Mouse (Mus musculus) limb, embryonic 12.5 days (tissue): ENCODE data around the gene Cul1. TPM values are rescaled to one million over a fixed set of nuclear protein-coding genes. Genes with fewer than 3 reads are reported as not detected.
"Not testable (repeated sequence)": the region's sequence is repeated elsewhere in the genome, so short reads cannot be mapped to it uniquely, and the experiment has no call there.

Experiments
- ATAC-seq: fragments of 200-750 bp; cut with Nextera tagmentation; 2 replicates; pipeline ENCODE4 v1.8.0; 2017; ENCODE audit warnings: low read depth, moderate TSS enrichment; ENCODE audit not compliant: insufficient number of reproducible peaks, insufficient read depth, low FRiP score, low TSS enrichment
- H3K27ac ChIP-seq: fragments of 300-500 bp; sonication (generic); 2 replicates; pipeline ENCODE4 v1.5.1; 2016; ENCODE audit warnings: mild to moderate bottlenecking, moderate library complexity
- H3K27me3 ChIP-seq: fragments of 300-500 bp; sonication (generic); 2 replicates; pipeline ENCODE4 v1.6.1; 2016; ENCODE audit warnings: mild to moderate bottlenecking, moderate library complexity
- H3K36me3 ChIP-seq: fragments of 300-500 bp; sonication (generic); 2 replicates; pipeline ENCODE4 v1.6.1; 2016; ENCODE audit warnings: mild to moderate bottlenecking, moderate library complexity
- H3K4me1 ChIP-seq: fragments of 300-500 bp; sonication (generic); replicated peaks from 2 replicates; pipeline ENCODE4 v1.6.1; 2016
- H3K4me2 ChIP-seq: fragments of 300-500 bp; sonication (generic); 2 replicates; pipeline ENCODE4 v1.6.1; 2016; ENCODE audit warnings: mild to moderate bottlenecking, moderate library complexity
- H3K4me3 ChIP-seq: fragments of 300-500 bp; sonication (generic); replicated peaks from 2 replicates; pipeline ENCODE4 v1.5.1; 2016; ENCODE audit warnings: mild to moderate bottlenecking
- H3K9ac ChIP-seq: fragments of 300-500 bp; sonication (generic); replicated peaks from 2 replicates; pipeline ENCODE4 v1.6.1; 2016; ENCODE audit warnings: mild to moderate bottlenecking, moderate library complexity
- H3K9me3 ChIP-seq: fragments of 300-500 bp; sonication (generic); 2 replicates; pipeline ENCODE4 v1.6.1; 2016; ENCODE audit warnings: mild to moderate bottlenecking, moderate library complexity
- WGBS: fragments of 180-500 bp; shearing (Covaris S2); methylation state at CpG from one replicate; pipeline ENCODE4 v1.1.7; 2016; 5-methylcytosine and 5-hydroxymethylcytosine counted together
- polyA plus RNA-seq: library from polyadenylated mRNA; unstranded; fragments of >200 nt; fragmentation: Nextera tagmentation; extraction: Ambion mirVana; gene quantifications from 2 replicates; pipeline ENCODE4 v1.2.1, GENCODE M21; 2016

The Cul1 gene
- polyA plus RNA-seq: 163 and 167 TPM in 2 replicates

DNA sequence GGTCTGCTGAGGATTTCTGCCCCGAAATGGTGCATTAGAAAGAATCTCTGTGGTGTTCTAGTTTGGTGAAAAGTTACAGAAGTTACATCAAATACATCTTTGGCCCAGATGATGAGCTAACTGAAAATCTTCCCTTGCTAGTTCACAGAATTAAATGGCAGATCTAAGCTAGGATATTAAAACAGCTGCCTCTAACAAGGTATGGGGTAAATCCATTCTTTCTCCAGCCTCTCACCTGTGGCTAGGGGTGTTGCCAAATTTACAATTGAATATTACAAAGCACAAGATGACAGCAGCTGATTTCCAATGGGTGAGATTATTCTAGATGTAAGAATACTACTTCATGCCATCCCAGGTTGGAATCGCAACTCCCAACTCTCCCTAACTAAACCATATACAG is at the start of gene Cul1:
TSS of gene Cul1 (plus strand) at position 301 of the 400 bp plus-strand sequence.
- Histone ChIP-seq H3K4me3 (peak within 1 kb of the TSS; percentile 97), H3K27ac (peak within 1 kb of the TSS; percentile 99), H3K36me3 (no peaks in the 10 kb centered on the region), H3K4me1 (peaks cover 16% of the 10 kb centered on the region), H3K4me2 (peak within 1 kb of the TSS; percentile 74), H3K27me3 (no peaks in the 10 kb centered on the region), H3K9ac (peak within 1 kb of the TSS; percentile 99), H3K9me3 (no peaks in the 10 kb centered on the region)
- no peak for ATAC-seq
- WGBS: 44% methylated on average over 2 of the region's 2 CpGs

DNA sequence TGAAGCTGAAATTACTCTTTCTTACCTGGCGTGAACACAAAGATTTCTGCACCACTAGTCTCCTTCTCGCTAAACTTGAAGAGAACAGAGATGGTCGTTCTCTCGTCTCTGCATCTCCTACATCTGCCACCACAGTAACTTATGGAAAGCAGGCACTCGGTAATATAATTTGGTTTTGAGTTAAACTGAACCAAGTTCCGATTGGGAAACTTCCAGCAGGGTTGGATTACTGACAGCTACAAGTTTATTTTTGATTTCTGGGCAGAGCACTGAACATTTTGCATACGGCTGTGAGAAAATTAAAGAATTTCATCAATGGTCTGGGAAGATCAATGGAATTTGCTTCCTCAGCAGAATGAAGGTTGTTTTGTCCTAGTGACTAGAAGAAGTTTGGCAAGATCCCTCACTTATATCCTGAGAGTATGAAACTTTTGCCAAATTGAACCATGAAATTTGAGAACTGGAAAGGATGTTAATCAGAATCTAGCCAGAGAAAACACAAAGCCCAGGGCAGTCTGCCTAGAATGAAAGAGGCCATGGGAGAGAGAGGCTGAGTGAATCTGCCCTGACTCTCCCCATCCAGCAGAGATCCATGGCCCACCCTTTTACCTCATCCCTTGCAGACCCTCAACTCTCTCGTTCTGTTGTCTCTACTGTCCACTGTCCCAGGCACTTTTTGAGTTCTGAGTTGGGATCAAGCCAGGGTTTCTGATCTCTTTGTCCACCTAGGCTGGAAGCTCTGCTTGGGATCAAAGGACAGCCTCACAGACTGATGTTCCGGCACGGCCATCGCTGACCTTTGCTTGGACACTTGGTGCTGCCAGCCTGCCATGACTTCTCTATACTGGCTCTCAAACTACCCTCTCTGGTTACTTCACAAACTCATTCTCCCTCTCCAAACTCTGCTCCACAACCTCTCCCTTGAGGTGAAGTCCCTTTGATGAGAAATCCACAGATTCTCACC is 48.5 kb upstream of the Cul1 start:
- H3K4me1 ChIP-seq: no peaks in the 10 kb centered on the region
- no peak overlapping the region for H3K4me2 ChIP-seq
- H3K9me3 ChIP-seq: no peaks in the 10 kb centered on the region
- no peak overlapping the region for H3K9ac ChIP-seq
- WGBS: 86% methylated on average over 11 of the region's 11 CpGs
- H3K4me3 ChIP-seq: no peak overlapping the region
- ATAC-seq: no peak
- H3K27ac ChIP-seq: no peak overlapping the region
- H3K27me3 ChIP-seq: no peaks in the 10 kb centered on the region
- H3K36me3 ChIP-seq: no peaks in the 10 kb centered on the region

DNA sequence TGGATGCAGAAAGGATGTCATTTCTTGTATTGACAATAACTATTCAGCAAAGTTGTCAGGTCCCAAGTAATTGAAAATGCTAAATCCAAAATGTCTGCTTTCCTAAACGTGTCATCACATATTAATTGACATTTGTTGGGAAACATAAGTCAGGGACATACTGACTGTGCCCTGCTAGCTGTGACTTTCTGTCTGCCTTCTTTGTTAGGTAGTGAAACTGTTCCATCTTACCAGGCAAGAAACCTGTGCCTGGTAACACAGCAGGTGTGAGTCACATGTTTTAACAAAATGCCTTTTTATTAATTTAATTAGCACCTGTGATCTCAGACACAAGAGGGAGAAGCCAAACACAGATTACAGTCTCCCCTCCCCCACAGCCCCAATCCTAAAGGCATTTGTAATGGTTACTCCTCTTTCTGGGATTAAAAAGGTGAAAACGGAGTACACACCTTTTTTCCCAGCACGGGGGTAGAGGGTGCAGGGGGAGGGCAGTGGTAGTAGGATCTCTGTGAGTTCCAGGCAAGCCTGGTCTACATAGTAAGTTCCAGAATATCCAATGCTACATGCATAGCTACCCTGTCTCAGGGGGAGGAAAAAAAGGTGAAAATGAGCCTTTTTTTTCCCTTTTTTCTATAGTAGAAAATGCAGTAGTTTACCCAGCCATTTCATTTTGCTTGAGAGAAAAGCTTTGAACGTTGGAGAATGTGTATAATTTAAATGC is 40.2 kb upstream of the Cul1 start:
- Histone ChIP-seq H3K27ac (no peak overlapping the region), H3K9me3 (no peaks in the 10 kb centered on the region), H3K4me3 (no peak overlapping the region), H3K9ac (no peak overlapping the region), H3K4me2 (no peak overlapping the region), H3K4me1 (no peaks in the 10 kb centered on the region; the same call in 1 of the 2 replicates), H3K36me3 (no peaks in the 10 kb centered on the region), H3K27me3 (no peaks in the 10 kb centered on the region)
- WGBS: 36% methylated on average over 4 of the region's 4 CpGs
- no peak for ATAC-seq

- no peak overlapping the region for H3K27ac ChIP-seq
- no peak overlapping the region for H3K4me3 ChIP-seq
- H3K4me2 ChIP-seq: no peak overlapping the region
- no peaks in the 10 kb centered on the region for H3K36me3 ChIP-seq
- no peak for ATAC-seq
- no peak overlapping the region for H3K9ac ChIP-seq
- H3K4me1 ChIP-seq: no peaks in the 10 kb centered on the region; the same call in 1 of the 2 replicates
- H3K27me3 ChIP-seq: no peaks in the 10 kb centered on the region
- WGBS: 54% methylated on average over 2 of the region's 2 CpGs
- no peaks in the 10 kb centered on the region for H3K9me3 ChIP-seq
These were observed 39.5 kb upstream of the Cul1 start for GRCm38 (mm10) chr6:47413656-47414055.

- Histone ChIP-seq H3K27me3 (no peaks in the 10 kb centered on the region), H3K4me1 (no peaks in the 10 kb centered on the region), H3K9me3 (no peaks in the 10 kb centered on the region), H3K27ac (no peak overlapping the region), H3K4me3 (no peak overlapping the region), H3K4me2 (no peak overlapping the region), H3K9ac (no peak overlapping the region), H3K36me3 (no peaks in the 10 kb centered on the region)
- ATAC-seq: no peak
- 70% methylated on average over 3 of the region's 3 CpGs for WGBS
These were observed 34.5 kb upstream of the Cul1 start for GRCm38 (mm10) chr6:47418691-47419090.

DNA sequence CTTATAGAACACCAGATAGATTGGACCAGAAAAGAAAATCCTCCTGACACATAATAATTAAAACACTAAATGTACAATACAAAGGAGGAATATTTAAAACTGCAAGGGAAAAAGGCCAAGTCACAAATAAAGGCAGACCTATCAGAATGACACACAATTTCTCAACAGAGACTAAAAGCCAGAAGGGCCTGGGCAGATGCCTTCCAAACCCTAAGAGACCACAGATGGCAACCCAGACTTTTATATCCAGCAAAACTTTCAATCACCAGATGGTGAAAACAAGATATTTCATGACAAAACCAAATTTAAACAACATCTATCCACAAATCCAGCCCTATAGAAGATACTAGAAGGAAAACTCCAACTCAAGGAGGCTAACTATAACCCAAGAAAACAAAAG is 33.0 kb upstream of the Cul1 start:
- Histone ChIP-seq H3K36me3 (no peaks in the 10 kb centered on the region), H3K27ac (no peak overlapping the region), H3K4me2 (no peak overlapping the region), H3K9ac (no peak overlapping the region), H3K27me3 (no peaks in the 10 kb centered on the region), H3K4me3 (no peak overlapping the region), H3K4me1 (no peaks in the 10 kb centered on the region), H3K9me3 (no peaks in the 10 kb centered on the region)
- no peak for ATAC-seq

DNA sequence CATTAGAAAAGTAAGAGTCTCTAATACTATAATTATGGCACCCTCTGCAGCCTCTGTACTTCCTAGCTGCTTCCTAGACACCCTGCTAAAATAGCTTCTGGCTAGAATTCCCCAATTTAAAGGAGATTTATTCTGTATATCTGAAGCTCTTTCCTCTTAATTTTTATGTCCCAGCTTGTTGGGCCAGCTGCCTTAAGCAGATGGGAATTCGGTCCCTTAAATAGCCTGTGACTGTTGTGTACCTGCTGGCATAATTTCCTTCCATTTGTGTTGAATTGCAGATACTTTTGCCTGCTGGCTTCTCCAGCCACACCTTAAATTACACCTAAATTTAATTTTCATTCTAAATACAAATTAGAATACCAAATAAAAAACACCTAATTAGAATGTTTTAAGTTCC is 32.0 kb upstream of the Cul1 start:
- H3K4me2 ChIP-seq: no peak overlapping the region
- no peaks in the 10 kb centered on the region for H3K36me3 ChIP-seq
- no peaks in the 10 kb centered on the region for H3K9me3 ChIP-seq
- no peaks in the 10 kb centered on the region for H3K27me3 ChIP-seq
- H3K9ac ChIP-seq: no peak overlapping the region
- H3K27ac ChIP-seq: no peak overlapping the region
- H3K4me3 ChIP-seq: no peak overlapping the region
- no peaks in the 10 kb centered on the region for H3K4me1 ChIP-seq
- 83% methylated on average over 1 of the region's 1 CpGs for WGBS
- ATAC-seq: no peak

GRCm38 (mm10) chr6:47426136-47426535 is 27.1 kb upstream of the Cul1 start:
- H3K4me3 ChIP-seq: no peak overlapping the region
- no peaks in the 10 kb centered on the region for H3K9me3 ChIP-seq
- no peaks in the 10 kb centered on the region for H3K36me3 ChIP-seq
- H3K9ac ChIP-seq: no peak overlapping the region
- no peak overlapping the region for H3K27ac ChIP-seq
- no peaks in the 10 kb centered on the region for H3K4me1 ChIP-seq
- 73% methylated on average over 1 of the region's 1 CpGs for WGBS
- no peak for ATAC-seq
- H3K4me2 ChIP-seq: no peak overlapping the region
- no peaks in the 10 kb centered on the region for H3K27me3 ChIP-seq

DNA sequence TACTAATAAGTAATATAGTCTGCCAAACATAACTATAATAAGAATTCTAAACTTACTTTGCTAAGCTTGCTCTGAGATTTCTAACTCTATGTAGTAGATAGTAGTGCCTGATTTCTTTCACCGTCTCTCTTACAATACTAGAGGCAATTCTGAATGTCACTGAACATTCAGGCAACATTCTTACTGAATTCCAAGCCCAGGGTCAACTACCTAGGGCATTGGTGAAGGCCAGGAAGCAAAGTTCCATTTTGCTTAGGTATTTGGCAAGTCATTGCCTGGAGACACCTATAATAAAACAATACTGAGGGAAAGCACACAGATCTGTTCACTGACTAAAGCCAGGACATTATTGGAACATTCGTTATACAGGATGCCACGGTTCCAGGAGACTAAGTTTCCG is 26.6 kb upstream of the Cul1 start:
- not testable (repeated sequence) for H3K4me1 ChIP-seq, ATAC-seq, H3K4me2 ChIP-seq, H3K36me3 ChIP-seq, H3K27me3 ChIP-seq, H3K4me3 ChIP-seq, H3K27ac ChIP-seq, H3K9me3 ChIP-seq, H3K9ac ChIP-seq
- 88% methylated on average over 4 of the region's 4 CpGs for WGBS

GRCm38 (mm10) chr6:47432795-47433194 is 20.4 kb upstream of the Cul1 start:
- H3K4me1 ChIP-seq, H3K4me3 ChIP-seq: not testable (repeated sequence)
- 92% methylated on average over 12 of the region's 12 CpGs for whole genome bisulfite sequencing

DNA sequence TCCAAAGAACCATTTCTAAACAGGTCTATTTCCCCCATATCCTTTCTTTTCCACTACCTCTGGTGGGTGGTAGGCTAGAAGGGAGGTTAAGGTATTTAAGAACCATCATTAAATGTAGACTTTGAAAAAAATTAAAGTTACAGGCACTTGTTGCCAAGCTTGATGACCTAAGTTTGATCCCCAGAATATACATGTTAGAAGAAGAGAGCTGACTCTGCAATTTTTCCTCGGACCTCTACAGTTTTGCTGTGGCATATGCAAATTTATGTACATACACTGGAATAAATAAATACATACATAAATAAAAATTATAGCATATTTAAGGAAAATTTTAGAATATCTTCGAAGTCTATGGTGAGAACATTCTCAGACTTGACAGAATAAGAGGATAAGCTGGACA is 13.1 kb upstream of the Cul1 start:
- no peaks in the 10 kb centered on the region for H3K4me1 ChIP-seq
- H3K9ac ChIP-seq: no peak overlapping the region
- WGBS: 81% methylated on average over 2 of the region's 2 CpGs
- no peak overlapping the region for H3K4me3 ChIP-seq
- no peak overlapping the region for H3K4me2 ChIP-seq
- H3K9me3 ChIP-seq: no peaks in the 10 kb centered on the region
- no peak overlapping the region for H3K27ac ChIP-seq
- H3K27me3 ChIP-seq: no peaks in the 10 kb centered on the region
- ATAC-seq: no peak
- no peaks in the 10 kb centered on the region for H3K36me3 ChIP-seq

More at GRCm38 (mm10) chr6:47432795-47433194, 20.4 kb upstream of the Cul1 start:
- H3K9ac ChIP-seq, H3K9me3 ChIP-seq, H3K27me3 ChIP-seq, H3K4me2 ChIP-seq, H3K36me3 ChIP-seq, H3K27ac ChIP-seq, ATAC-seq: not testable (repeated sequence)
